Mouse (Mus musculus): Measurements from ENCODE around the gene Gif.

The Gif gene

GRCm38 (mm10) chr19:11794447-11794846, 47.1 kb downstream of the Gif start:
- no peak for DNase-seq (ENCODE audit: low spot score)

- DNase-seq (ENCODE audit: low spot score) = no peak
Measured at GRCm38 (mm10) chr19:11800531-11801315, 53.4 kb downstream of the Gif start.

GRCm38 (mm10) chr19:11804423-11804822, 57.1 kb downstream of the Gif start:
- DNase-seq (ENCODE audit: low spot score) = no peak

GRCm38 (mm10) chr19:11807251-11807650, 59.9 kb downstream of the Gif start:
- no peak for DNase-seq (ENCODE audit: low spot score)

- DNase-seq (ENCODE audit: low spot score) = no peak
Measured at GRCm38 (mm10) chr19:11807822-11808221, 60.5 kb downstream of the Gif start.

- no peak for DNase-seq (ENCODE audit: low spot score)
Measured at GRCm38 (mm10) chr19:11808452-11808851, 61.1 kb downstream of the Gif start.

GRCm38 (mm10) chr19:11810003-11810758, 62.8 kb downstream of the Gif start:
- DNase-seq (ENCODE audit: low spot score) = no peak

GRCm38 (mm10) chr19:11810856-11811255, 63.5 kb downstream of the Gif start:
- DNase-seq (ENCODE audit: low spot score) = no peak

- no peak for DNase-seq (ENCODE audit: low spot score)
Measured at GRCm38 (mm10) chr19:11811688-11812365, 64.5 kb downstream of the Gif start.

Measured in spleen, adult 12 weeks (tissue).